Mouse (Mus musculus) forebrain, embryonic 13.5 days (tissue): ENCODE measurements at regions not wholly inside any gene's neighbourhood (a gene's known extent, or its start where the extent isn't known, plus 50 kb on each side); places are given as distances from the start of the nearest gene placed in this dataset.
A peak's percentile ranks its signal among the peaks of the same experiment; 100 is the strongest.
"Not testable (repeated sequence)": the region's sequence is repeated elsewhere in the genome, so short reads cannot be mapped to it uniquely, and the experiment has no call there.

Experiments
- ATAC-seq: fragments of 200-750 bp; cut with Nextera tagmentation; 2 replicates; pipeline ENCODE4 v1.8.0; 2017
- H3K27ac ChIP-seq: fragments of 300-500 bp; sonication (generic); 2 replicates; pipeline ENCODE4 v1.5.1; 2015; ENCODE audit warnings: inconsistent platforms, mild to moderate bottlenecking, moderate library complexity
- H3K27me3 ChIP-seq: fragments of 300-500 bp; sonication (generic); 2 replicates; pipeline ENCODE4 v1.6.1; 2015; ENCODE audit warnings: mild to moderate bottlenecking, inconsistent platforms
- H3K36me3 ChIP-seq: fragments of 300-500 bp; sonication (generic); 2 replicates; pipeline ENCODE4 v1.6.1; 2015; ENCODE audit warnings: mild to moderate bottlenecking, inconsistent platforms; ENCODE audit not compliant: poor library complexity, severe bottlenecking
- H3K4me1 ChIP-seq: fragments of 300-500 bp; sonication (generic); 2 replicates; pipeline ENCODE4 v1.6.1; 2015; ENCODE audit warnings: inconsistent platforms
- H3K4me2 ChIP-seq: fragments of 300-500 bp; sonication (generic); 2 replicates; pipeline ENCODE4 v1.6.1; 2015; ENCODE audit warnings: inconsistent platforms, mild to moderate bottlenecking, moderate library complexity
- H3K4me3 ChIP-seq: fragments of 300-500 bp; sonication (generic); 2 replicates; pipeline ENCODE4 v1.5.1; 2015; ENCODE audit warnings: mild to moderate bottlenecking, inconsistent platforms
- H3K9ac ChIP-seq: fragments of 300-500 bp; sonication (generic); 2 replicates; pipeline ENCODE4 v1.6.1; 2015; ENCODE audit warnings: mild to moderate bottlenecking, inconsistent platforms
- H3K9me3 ChIP-seq: fragments of 300-500 bp; sonication (generic); replicated peaks from 2 replicates; pipeline ENCODE4 v1.6.1; 2016; ENCODE audit warnings: inconsistent platforms
- WGBS: fragments of 180-500 bp; shearing (Covaris S2); methylation state at CpG from one replicate; pipeline ENCODE4 v1.1.7; 2015; 5-methylcytosine and 5-hydroxymethylcytosine counted together

DNA sequence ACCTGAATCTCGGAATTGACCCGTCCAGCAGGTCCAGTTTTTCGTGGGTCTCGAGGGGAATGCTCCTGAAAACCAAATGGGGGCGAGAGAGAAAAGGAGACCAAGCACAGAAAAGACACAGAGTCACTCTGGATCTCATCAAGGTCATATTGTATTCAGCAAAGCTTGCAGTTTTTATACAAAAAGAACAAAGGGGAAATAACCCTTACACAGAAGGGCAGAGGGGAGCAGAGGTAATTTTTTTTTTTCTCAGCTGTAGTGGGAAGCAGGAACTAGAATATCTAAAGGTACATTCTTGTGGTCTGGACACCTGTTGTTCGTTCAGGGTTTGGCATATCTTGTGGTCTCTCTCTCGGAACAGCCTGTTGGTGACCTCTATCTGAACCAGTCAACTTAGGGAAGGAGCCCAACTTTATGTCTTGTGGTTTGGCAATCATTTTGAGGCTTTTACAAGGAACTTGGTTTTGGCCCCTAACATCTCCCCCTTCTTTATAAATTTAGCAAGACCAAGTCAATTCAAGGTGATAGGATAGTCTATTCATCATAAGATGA lies 1645.9 kb upstream of the Cdh9 start:
- H3K4me2 ChIP-seq = no peak overlapping the region
- H3K27ac ChIP-seq = no peak overlapping the region
- ATAC-seq = no peak
- WGBS = 88% methylated on average over 7 of the region's 7 CpGs
- no peaks in the 10 kb centered on the region for H3K36me3 ChIP-seq
- peaks cover 9% of the 10 kb centered on the region for H3K9me3 ChIP-seq
- H3K27me3 ChIP-seq = no peaks in the 10 kb centered on the region
- H3K9ac ChIP-seq = no peak overlapping the region
- H3K4me1 ChIP-seq = no peaks in the 10 kb centered on the region
- no peak overlapping the region for H3K4me3 ChIP-seq

DNA sequence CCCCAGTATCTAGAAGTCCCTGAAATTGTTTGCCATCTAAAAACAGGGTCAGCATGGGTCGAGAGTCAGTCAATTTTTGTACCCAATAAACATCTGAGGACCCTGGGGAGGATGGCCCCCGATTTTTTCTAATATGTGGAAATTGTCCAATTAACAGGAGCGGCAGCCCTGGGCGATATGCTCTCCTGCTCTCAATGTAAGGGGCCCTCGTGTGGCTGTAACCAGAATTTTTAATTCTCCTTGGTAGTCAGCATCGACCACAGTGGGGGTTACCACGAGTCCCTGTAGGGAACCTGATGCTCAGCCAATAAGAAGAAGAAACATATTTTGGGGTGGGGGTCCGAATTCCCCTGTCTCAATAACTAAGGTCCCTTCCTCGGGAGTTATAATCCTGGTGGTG lies 1639.9 kb upstream of the Cdh9 start:
- ATAC-seq, H3K27ac ChIP-seq, H3K36me3 ChIP-seq, H3K4me1 ChIP-seq, H3K27me3 ChIP-seq, H3K9me3 ChIP-seq, H3K4me2 ChIP-seq, H3K4me3 ChIP-seq, H3K9ac ChIP-seq: not testable (repeated sequence)
- 85% methylated on average over 9 of the region's 9 CpGs for WGBS

DNA sequence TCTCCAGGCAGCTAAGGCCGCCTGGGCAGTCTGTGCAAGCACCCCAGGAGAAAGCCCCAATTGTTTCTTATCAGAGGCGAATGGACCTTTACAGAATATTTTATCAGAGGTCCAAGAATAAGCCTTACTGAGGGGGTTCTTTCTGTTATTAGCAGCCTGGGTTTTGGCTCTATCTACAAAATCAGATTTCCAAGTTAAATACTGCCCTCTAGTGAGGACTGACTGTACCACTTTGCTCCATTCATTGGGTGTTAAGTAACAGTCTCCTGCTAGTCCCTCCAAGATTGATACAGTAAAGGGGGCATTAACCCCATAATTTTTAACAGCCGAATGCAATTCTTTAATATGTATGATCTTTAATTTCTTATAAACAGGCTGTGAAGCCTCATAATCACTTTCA lies 1638.8 kb upstream of the Cdh9 start:
- not testable (repeated sequence) for ATAC-seq, H3K27ac ChIP-seq, H3K4me2 ChIP-seq, H3K4me3 ChIP-seq, H3K27me3 ChIP-seq, H3K9me3 ChIP-seq, H3K36me3 ChIP-seq, H3K4me1 ChIP-seq, H3K9ac ChIP-seq
- 81% methylated on average over 3 of the region's 3 CpGs for WGBS

DNA sequence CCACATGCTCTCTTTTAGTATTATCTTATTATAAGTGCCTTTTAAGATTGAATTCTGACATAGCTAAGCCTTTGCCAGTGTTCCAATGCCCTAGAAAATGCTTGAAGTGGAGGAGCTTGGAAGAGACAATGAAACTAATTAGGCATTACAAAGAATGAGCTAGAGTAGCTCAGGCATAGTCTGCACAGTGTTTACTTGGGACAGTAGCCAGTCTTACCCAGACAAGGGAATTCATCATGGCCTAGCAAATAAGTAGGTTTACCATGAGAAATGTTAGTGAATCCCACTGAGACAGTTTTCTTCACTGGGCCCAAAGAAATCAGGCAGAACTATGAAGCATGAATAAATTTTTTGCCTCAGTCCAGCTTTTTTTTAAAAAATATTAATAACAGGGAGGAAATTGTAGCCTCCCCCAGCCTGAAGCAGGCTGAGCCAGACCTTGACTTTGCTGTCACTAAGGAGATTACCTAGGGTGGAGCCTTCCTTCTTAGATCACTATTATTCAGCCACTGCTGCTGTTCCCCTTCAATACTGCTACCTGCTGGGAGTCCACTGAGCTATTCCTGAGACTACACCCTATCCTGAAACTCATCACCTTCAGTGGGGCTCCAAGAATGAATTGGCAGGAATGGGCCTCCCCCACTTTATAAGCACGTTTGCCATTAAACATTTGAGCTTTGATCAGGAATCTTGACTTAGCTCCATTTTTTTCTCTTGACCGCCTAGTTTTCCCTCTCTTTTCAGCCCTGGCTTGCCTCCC lies 1636.8 kb upstream of the Cdh9 start:
- Histone ChIP-seq H3K27me3 (no peaks in the 10 kb centered on the region), H3K4me3 (no peak overlapping the region), H3K36me3 (no peaks in the 10 kb centered on the region), H3K9ac (no peak overlapping the region), H3K4me2 (no peak overlapping the region), H3K4me1 (no peaks in the 10 kb centered on the region), H3K27ac (no peak overlapping the region), H3K9me3 (no peaks in the 10 kb centered on the region)
- no peak for ATAC-seq
- 59% methylated on average over 2 of the region's 2 CpGs for WGBS

DNA sequence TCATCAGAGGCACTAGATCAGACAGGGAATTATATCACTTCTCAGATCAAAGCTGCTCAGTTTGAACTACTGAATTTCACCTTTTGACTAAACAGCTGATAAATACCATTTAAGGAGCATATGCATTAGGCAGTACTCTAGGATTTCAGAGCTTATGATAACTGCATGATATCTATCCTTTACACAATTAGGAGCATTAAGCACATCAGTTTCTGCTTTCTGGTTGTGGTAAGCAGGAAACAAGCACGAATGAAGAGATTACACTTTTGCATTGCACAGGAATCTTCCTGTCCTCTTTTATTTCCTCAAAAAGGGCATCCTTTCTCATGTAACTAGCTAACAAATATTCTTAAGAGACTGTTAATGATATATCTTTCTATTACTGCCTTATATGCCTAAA lies 1631.2 kb upstream of the Cdh9 start:
- Histone ChIP-seq H3K4me3 (no peak overlapping the region), H3K36me3 (no peaks in the 10 kb centered on the region), H3K9ac (no peak overlapping the region), H3K9me3 (no peaks in the 10 kb centered on the region), H3K4me1 (no peaks in the 10 kb centered on the region), H3K27ac (no peak overlapping the region), H3K4me2 (no peak overlapping the region), H3K27me3 (no peaks in the 10 kb centered on the region)
- 78% methylated on average over 1 of the region's 1 CpGs for WGBS
- no peak for ATAC-seq

DNA sequence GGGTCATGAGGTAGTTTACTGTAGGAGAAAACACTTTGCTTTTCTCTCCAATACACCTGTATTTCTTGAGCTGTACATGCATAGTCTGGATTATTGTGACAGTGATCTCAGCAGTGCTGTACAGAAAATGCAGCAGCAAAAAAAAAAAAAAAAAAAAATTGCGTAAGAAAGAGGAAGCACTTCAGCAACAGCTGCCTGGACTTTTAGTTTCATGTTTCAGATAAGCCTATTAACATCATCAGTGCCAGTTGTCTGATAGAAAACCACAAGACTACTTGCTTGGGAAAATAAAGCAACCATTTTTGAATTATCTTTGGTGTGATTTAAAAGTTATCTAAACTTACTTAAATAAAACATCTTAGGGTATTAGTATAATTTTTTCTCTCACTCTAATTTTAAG lies 1626.4 kb upstream of the Cdh9 start:
- ATAC-seq = no peak
- Histone ChIP-seq H3K9ac (no peak overlapping the region), H3K4me1 (no peaks in the 10 kb centered on the region), H3K4me3 (no peak overlapping the region), H3K27ac (no peak overlapping the region), H3K9me3 (no peaks in the 10 kb centered on the region), H3K36me3 (no peaks in the 10 kb centered on the region), H3K27me3 (no peaks in the 10 kb centered on the region), H3K4me2 (no peak overlapping the region)
- 73% methylated on average over 1 of the region's 1 CpGs for WGBS

DNA sequence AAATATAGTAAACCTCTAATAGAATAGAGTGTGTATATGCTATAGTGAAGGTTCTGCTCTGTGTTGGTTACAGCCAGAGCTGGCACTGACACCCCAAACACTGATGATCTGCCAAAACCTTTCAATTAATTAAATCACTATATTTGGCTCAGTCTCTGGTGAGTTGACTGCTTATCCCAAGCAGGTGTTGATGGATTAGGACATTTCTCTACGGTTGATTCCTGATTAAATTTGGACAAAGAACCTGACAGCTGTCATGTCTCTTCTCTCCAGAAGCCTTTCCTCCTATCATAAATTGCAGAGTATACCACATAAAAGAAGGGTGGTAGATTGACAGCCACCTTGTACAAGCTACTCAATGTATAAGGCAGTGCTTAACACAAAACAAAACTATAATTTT lies 1608.4 kb upstream of the Cdh9 start:
- H3K9me3 ChIP-seq = no peaks in the 10 kb centered on the region
- no peak overlapping the region for H3K9ac ChIP-seq
- no peak overlapping the region for H3K4me3 ChIP-seq
- ATAC-seq = peak; percentile 83
- H3K27me3 ChIP-seq = no peaks in the 10 kb centered on the region
- no peak overlapping the region for H3K4me2 ChIP-seq
- H3K27ac ChIP-seq = no peak overlapping the region
- H3K36me3 ChIP-seq = no peaks in the 10 kb centered on the region
- no peaks in the 10 kb centered on the region for H3K4me1 ChIP-seq
- 50% methylated on average over 1 of the region's 1 CpGs for WGBS

DNA sequence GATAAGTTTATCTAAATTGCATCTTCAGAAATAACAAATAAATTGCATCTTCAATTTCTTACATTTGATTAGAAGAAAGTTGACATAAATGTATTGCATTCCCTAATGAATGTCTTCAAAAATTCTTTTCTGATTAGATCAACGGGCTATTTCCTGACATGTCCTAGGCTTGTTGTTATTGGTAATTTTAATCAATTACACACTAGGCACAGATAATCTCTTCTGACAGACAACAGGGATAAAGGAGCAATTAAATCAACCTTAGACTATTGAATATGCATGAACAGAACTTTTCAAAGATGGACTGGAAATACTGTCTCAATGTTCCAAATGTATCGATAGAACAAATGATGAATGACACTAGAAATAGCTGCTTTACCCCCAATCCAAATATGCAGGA lies 1579.8 kb upstream of the Cdh9 start:
- H3K4me3 ChIP-seq = no peak overlapping the region
- no peaks in the 10 kb centered on the region for H3K4me1 ChIP-seq
- no peaks in the 10 kb centered on the region for H3K27me3 ChIP-seq
- ATAC-seq = no peak
- H3K9me3 ChIP-seq = no peaks in the 10 kb centered on the region
- no peak overlapping the region for H3K27ac ChIP-seq
- no peaks in the 10 kb centered on the region for H3K36me3 ChIP-seq
- no peak overlapping the region for H3K9ac ChIP-seq
- no peak overlapping the region for H3K4me2 ChIP-seq
- 65% methylated on average over 2 of the region's 2 CpGs for WGBS

DNA sequence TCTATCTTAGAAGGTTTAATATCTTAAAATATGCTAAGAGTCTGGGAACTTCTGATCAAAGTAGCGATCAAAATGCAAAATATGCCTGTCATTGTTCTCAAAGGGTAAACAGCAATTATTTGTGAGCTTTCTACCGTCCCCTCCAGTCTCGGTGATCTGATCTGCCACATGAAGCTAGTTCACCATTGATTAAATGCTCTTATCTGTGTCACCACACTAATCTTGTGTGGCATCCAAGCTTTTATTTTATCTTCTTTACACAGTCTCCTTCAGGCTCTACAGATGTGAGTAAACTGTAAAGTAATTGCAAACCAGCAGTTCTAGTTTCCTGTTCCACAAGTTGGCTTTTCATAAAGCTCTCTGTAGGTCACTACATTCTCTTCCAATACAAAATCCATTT lies 1573.1 kb upstream of the Cdh9 start:
- Histone ChIP-seq H3K9me3 (no peaks in the 10 kb centered on the region), H3K36me3 (no peaks in the 10 kb centered on the region), H3K4me3 (no peak overlapping the region), H3K27ac (no peak overlapping the region), H3K9ac (no peak overlapping the region), H3K4me1 (no peaks in the 10 kb centered on the region), H3K27me3 (no peaks in the 10 kb centered on the region), H3K4me2 (no peak overlapping the region)
- 77% methylated on average over 3 of the region's 3 CpGs for WGBS
- no peak for ATAC-seq

DNA sequence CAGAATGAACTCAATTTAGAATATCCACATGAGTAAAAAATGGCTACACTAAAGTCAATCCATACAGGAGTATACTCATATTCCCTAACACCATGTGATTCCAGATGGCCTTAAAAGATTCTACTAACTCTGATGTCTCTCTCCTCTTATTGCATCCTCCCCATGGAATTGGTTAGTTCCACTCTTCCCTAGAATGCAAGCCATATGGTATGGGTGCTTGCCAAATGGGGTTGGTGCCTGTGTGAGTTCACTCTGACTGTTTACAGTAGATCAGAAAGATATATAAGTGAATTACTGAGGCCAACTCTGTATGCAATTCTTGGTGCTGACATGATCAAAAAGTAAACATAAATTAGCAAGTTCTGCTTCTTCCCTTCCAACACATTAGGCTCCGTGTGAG lies 1558.2 kb upstream of the Cdh9 start:
- H3K4me2 ChIP-seq = no peak overlapping the region
- 78% methylated on average over 1 of the region's 1 CpGs for WGBS
- no peak overlapping the region for H3K9ac ChIP-seq
- no peak overlapping the region for H3K4me3 ChIP-seq
- H3K36me3 ChIP-seq = no peaks in the 10 kb centered on the region
- no peak overlapping the region for H3K27ac ChIP-seq
- H3K4me1 ChIP-seq = no peaks in the 10 kb centered on the region
- H3K9me3 ChIP-seq = no peaks in the 10 kb centered on the region
- H3K27me3 ChIP-seq = no peaks in the 10 kb centered on the region
- peak; percentile 48; the same call in 1 of the 2 replicates for ATAC-seq

DNA sequence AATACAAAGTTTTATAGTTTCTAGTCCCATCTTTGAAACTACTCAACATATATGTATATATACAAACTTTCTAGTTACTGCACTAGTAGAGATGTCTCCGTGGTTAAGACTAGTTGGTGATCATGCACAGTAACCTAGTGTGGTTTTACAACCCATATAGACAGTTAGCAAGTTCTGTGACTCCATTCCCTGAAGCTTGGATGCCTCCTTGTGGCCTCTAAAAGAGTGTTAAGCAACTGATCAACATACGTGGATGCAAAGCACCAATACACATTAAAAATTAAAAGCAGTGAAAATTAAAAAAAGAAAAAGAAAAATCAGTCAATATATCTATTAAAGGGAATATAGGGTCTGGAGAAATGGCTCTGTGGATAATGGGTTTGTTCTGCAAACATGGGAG lies 1508.3 kb upstream of the Cdh9 start:
- WGBS = 61% methylated on average over 2 of the region's 2 CpGs
- no peaks in the 10 kb centered on the region for H3K9me3 ChIP-seq
- H3K4me2 ChIP-seq = no peak overlapping the region
- H3K27ac ChIP-seq = no peak overlapping the region
- ATAC-seq = no peak
- H3K27me3 ChIP-seq = no peaks in the 10 kb centered on the region
- no peaks in the 10 kb centered on the region for H3K4me1 ChIP-seq
- no peak overlapping the region for H3K4me3 ChIP-seq
- H3K9ac ChIP-seq = no peak overlapping the region
- no peaks in the 10 kb centered on the region for H3K36me3 ChIP-seq

DNA sequence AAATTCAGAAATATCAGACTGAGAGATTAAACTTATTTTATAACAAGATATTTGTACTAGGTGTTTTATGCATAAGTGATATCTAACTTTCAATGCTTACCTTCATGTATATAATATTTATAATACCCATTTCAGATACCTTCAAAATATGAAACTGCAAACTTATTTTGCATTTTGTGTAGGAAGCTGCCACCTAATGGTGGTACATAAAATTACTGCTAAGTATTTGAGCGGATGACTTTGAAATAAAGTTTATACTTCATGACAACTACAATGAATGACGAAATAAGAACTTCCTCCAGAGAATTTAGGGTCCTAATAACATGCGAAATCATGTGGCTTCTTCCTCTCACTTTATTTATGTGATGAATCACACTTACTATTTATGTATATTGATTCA lies 1498.6 kb upstream of the Cdh9 start:
- 74% methylated on average over 3 of the region's 3 CpGs for WGBS
- no peaks in the 10 kb centered on the region for H3K4me1 ChIP-seq
- no peaks in the 10 kb centered on the region for H3K9me3 ChIP-seq
- H3K27ac ChIP-seq = no peak overlapping the region
- H3K9ac ChIP-seq = no peak overlapping the region
- no peak overlapping the region for H3K4me3 ChIP-seq
- no peak overlapping the region for H3K4me2 ChIP-seq
- no peak for ATAC-seq
- H3K36me3 ChIP-seq = no peaks in the 10 kb centered on the region
- H3K27me3 ChIP-seq = no peaks in the 10 kb centered on the region

DNA sequence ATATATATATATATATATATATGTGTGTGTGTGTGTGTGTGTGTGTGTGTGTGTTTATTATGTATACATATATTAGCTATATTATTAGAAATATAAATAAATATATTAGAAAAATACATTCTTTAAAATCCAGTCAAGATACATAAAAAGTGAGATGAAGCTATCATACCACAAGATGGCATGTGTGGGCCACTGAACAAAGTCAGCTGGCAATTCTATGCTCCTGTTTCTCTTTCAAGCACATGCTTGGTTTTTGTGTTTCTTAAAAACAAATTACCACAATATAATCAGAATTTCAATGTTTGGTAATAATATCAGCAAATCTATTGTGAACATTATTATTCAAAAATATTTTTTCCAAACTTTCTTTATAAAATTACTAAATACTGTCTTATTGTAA lies 1490.2 kb upstream of the Cdh9 start:
- H3K4me3 ChIP-seq = no peak overlapping the region
- no peak overlapping the region for H3K27ac ChIP-seq
- no peaks in the 10 kb centered on the region for H3K27me3 ChIP-seq
- H3K9me3 ChIP-seq = no peaks in the 10 kb centered on the region
- H3K4me2 ChIP-seq = no peak overlapping the region
- H3K9ac ChIP-seq = no peak overlapping the region
- H3K4me1 ChIP-seq = no peaks in the 10 kb centered on the region
- H3K36me3 ChIP-seq = no peaks in the 10 kb centered on the region
- ATAC-seq = 0 out of 2 replicates have a peak, but pooled peaks have one; percentile 43
